Mouse (Mus musculus) intestine, postnatal 0 days (tissue): Measurements from ENCODE around the gene Enkur. TPM values are rescaled to one million over a fixed set of nuclear protein-coding genes. Genes with fewer than 3 reads are reported as not detected.

ENCODE experiments used
- ATAC-seq: fragments of 200-750 bp; cut with Nextera tagmentation; 2 replicates; pipeline ENCODE4 v1.8.0; 2017; ENCODE audit warnings: mild to moderate bottlenecking, moderate TSS enrichment, moderate library complexity
- H3K27ac ChIP-seq: fragments of 300-500 bp; sonication (generic); 2 replicates; pipeline ENCODE4 v1.5.1; 2014; ENCODE audit warnings: mild to moderate bottlenecking, low read depth, low read length, moderate library complexity
- H3K27me3 ChIP-seq: fragments of 300-500 bp; sonication (generic); replicated peaks from 2 replicates; pipeline ENCODE4 v1.6.1; 2014; ENCODE audit warnings: low read length, mixed read lengths; ENCODE audit not compliant: control insufficient read depth, insufficient read depth
- H3K36me3 ChIP-seq: fragments of 300-500 bp; sonication (generic); 2 replicates; pipeline ENCODE4 v1.6.1; 2014; ENCODE audit warnings: mild to moderate bottlenecking, moderate library complexity; ENCODE audit not compliant: control insufficient read depth, insufficient read depth
- H3K4me1 ChIP-seq: fragments of 300-500 bp; sonication (generic); replicated peaks from 2 replicates; pipeline ENCODE4 v1.6.1; 2014; ENCODE audit warnings: antibody characterized with exemption, low read length, mixed read lengths; ENCODE audit not compliant: control insufficient read depth, insufficient read depth
- H3K4me2 ChIP-seq: fragments of 300-500 bp; sonication (generic); replicated peaks from 2 replicates; pipeline ENCODE4 v1.6.1; 2014; ENCODE audit warnings: low read depth, mild to moderate bottlenecking, moderate library complexity
- H3K4me3 ChIP-seq: fragments of 300-500 bp; sonication (generic); 2 replicates; pipeline ENCODE4 v1.5.1; 2014; ENCODE audit warnings: low read depth, low read length
- H3K9ac ChIP-seq: fragments of 300-500 bp; sonication (generic); 2 replicates; pipeline ENCODE4 v1.6.1; 2014; ENCODE audit warnings: mild to moderate bottlenecking, low read depth, low read length
- H3K9me3 ChIP-seq: fragments of 300-500 bp; sonication (generic); 2 replicates; pipeline ENCODE4 v1.6.1; 2016; ENCODE audit warnings: mixed run types; ENCODE audit not compliant: control insufficient read depth
- CTCF ChIP-seq: sonication (generic); IDR thresholded peaks from 2 replicates; pipeline ENCODE4 v1.5.1; 2016; ENCODE audit warnings: low read depth, mild to moderate bottlenecking, control low read depth, antibody characterized with exemption, moderate library complexity
- WGBS: fragments of 180-500 bp; shearing (Covaris S2); extraction: QIAGEN DNeasy Blood & Tissue Kit; methylation state at CpG from one replicate; pipeline ENCODE4 v1.1.7; 2014; 5-methylcytosine and 5-hydroxymethylcytosine counted together
- polyA plus RNA-seq: library from polyadenylated mRNA; unstranded; fragments of >200 nt; fragmentation: Nextera tagmentation; extraction: Ambion mirVana; gene quantifications from 2 replicates; pipeline ENCODE4 v1.2.1, GENCODE M21; 2015

Enkur gene
- polyA plus RNA-seq, 1 experiment from 2014 or later = 2.8 TPM

- Histone ChIP-seq H3K27ac (no peak overlapping the region), H3K4me3 (no peak overlapping the region), H3K9me3 (no peaks in the 10 kb centered on the region), H3K9ac (no peak overlapping the region), H3K4me2 (no peak overlapping the region), H3K4me1 (no peaks in the 10 kb centered on the region), H3K27me3 (no peaks in the 10 kb centered on the region), H3K36me3 (no peaks in the 10 kb centered on the region)
- 94% methylated on average over 2 of the region's 2 CpGs for WGBS
- no peak for ATAC-seq
- TF ChIP-seq CTCF = no peak
Measured at GRCm38 (mm10) chr2:21215284-21215683, 10.1 kb upstream of the Enkur start.

- Histone ChIP-seq H3K4me2 (no peak overlapping the region), H3K9me3 (no peaks in the 10 kb centered on the region), H3K4me3 (no peak overlapping the region), H3K27ac (no peak overlapping the region), H3K9ac (no peak overlapping the region), H3K36me3 (no peaks in the 10 kb centered on the region), H3K27me3 (no peaks in the 10 kb centered on the region), H3K4me1 (no peaks in the 10 kb centered on the region)
- ATAC-seq = no peak
- peak; percentile 70 for TF ChIP-seq CTCF
Measured at GRCm38 (mm10) chr2:21214322-21214721, 9.2 kb upstream of the Enkur start.

- Histone ChIP-seq H3K9me3 (no peaks in the 10 kb centered on the region), H3K9ac (no peak overlapping the region), H3K27me3 (no peaks in the 10 kb centered on the region), H3K4me3 (no peak overlapping the region), H3K36me3 (no peaks in the 10 kb centered on the region), H3K4me2 (no peak overlapping the region), H3K4me1 (no peaks in the 10 kb centered on the region), H3K27ac (no peak overlapping the region)
- WGBS = 68% methylated on average over 6 of the region's 6 CpGs
- no peak for ATAC-seq
- TF ChIP-seq CTCF = no peak
Measured at GRCm38 (mm10) chr2:21211361-21211760, 6.2 kb upstream of the Enkur start.

- no peak for ATAC-seq
- no peaks in the 10 kb centered on the region for H3K4me1 ChIP-seq
- 43% methylated on average over 6 of the region's 6 CpGs for WGBS
- H3K9ac ChIP-seq = 0 out of 2 replicates have a peak overlapping the region, but pooled peaks have one; percentile 28
- no peak overlapping the region for H3K27ac ChIP-seq
- H3K9me3 ChIP-seq = no peaks in the 10 kb centered on the region
- no peak for TF ChIP-seq CTCF
- no peaks in the 10 kb centered on the region for H3K27me3 ChIP-seq
- H3K4me2 ChIP-seq = peak overlapping the region; percentile 65
- no peaks in the 10 kb centered on the region for H3K36me3 ChIP-seq
- H3K4me3 ChIP-seq = peak overlapping the region; percentile 61
Measured at GRCm38 (mm10) chr2:21206278-21206677, 1.1 kb upstream of the Enkur start.

GRCm38 (mm10) chr2:21205831-21206159 is 630 bp upstream of the Enkur start:
- no peaks in the 10 kb centered on the region for H3K36me3 ChIP-seq
- peak; percentile 76 for ATAC-seq
- under 1% methylated on average over 19 of the region's 19 CpGs for WGBS
- H3K4me2 ChIP-seq = peak overlapping the region; percentile 65
- H3K9ac ChIP-seq = peak overlapping the region; percentile 28; the same call in 1 of the 2 replicates
- no peaks in the 10 kb centered on the region for H3K27me3 ChIP-seq
- peak overlapping the region; percentile 61 for H3K4me3 ChIP-seq
- no peaks in the 10 kb centered on the region for H3K9me3 ChIP-seq
- H3K27ac ChIP-seq = no peak overlapping the region
- no peaks in the 10 kb centered on the region for H3K4me1 ChIP-seq
- no peak for TF ChIP-seq CTCF

GRCm38 (mm10) chr2:21202754-21203153 is 2.4 kb downstream of the Enkur start:
- Histone ChIP-seq H3K27me3 (no peaks in the 10 kb centered on the region), H3K27ac (no peak overlapping the region), H3K4me1 (no peaks in the 10 kb centered on the region), H3K4me3 (no peak overlapping the region), H3K4me2 (no peak overlapping the region), H3K36me3 (no peaks in the 10 kb centered on the region), H3K9me3 (no peaks in the 10 kb centered on the region), H3K9ac (no peak overlapping the region)
- TF ChIP-seq CTCF = no peak
- no peak for ATAC-seq
- 80% methylated on average over 2 of the region's 2 CpGs for WGBS

- Histone ChIP-seq H3K4me3 (no peak overlapping the region), H3K4me2 (no peak overlapping the region), H3K4me1 (no peaks in the 10 kb centered on the region), H3K9ac (no peak overlapping the region), H3K27me3 (no peaks in the 10 kb centered on the region), H3K36me3 (no peaks in the 10 kb centered on the region), H3K9me3 (no peaks in the 10 kb centered on the region), H3K27ac (no peak overlapping the region)
- no peak for TF ChIP-seq CTCF
- 53% methylated on average over 3 of the region's 3 CpGs for WGBS
- ATAC-seq = no peak
Measured at GRCm38 (mm10) chr2:21199051-21199450, 6.1 kb downstream of the Enkur start.
